ENCODE assay signal across 8 mouse cellular contexts in genomic region chr6:81923523-81924142, GRCm38 (mm10). TPM values are rescaled to one million over a fixed set of nuclear protein-coding genes. Genes with fewer than 3 reads are reported as not detected.
A peak's percentile ranks its signal among the peaks of the same experiment; 100 is the strongest.
DNase-seq lines count a peak whose midpoint lies in the region; ATAC-seq and TF ChIP-seq lines count a peak whose summit lies in the region.

Gene Gcfc2, plus strand, starts transcription at chr6:81923669.

- H3K9me3 ChIP-seq in heart, embryonic 10.5 days = no peaks in the 10 kb centered on the region
- H3K9me3 ChIP-seq in kidney, embryonic 15.5 days (replicated peaks) = no peaks in the 10 kb centered on the region

- peak within 1 kb of the TSS; percentile 76 for H3K4me3 ChIP-seq in bone marrow macrophage, adult 2 months (ENCODE audit: insufficient read depth, low read length)
- H3K4me3 ChIP-seq in embryonic fibroblast, embryonic 13.5 days (ENCODE audit: insufficient read depth, low read length) = peak within 1 kb of the TSS; percentile 71
- peak within 1 kb of the TSS; percentile 92 for H3K4me3 ChIP-seq in heart, embryonic 10.5 days
- peak within 1 kb of the TSS; percentile 78 for H3K4me3 ChIP-seq in kidney, embryonic 15.5 days (replicated peaks)

- DNase-seq in A20 (ENCODE audit: low read depth, low spot score) (peak; percentile 86), liver (peak; percentile 95)
- peak; percentile 95 for DNase-seq in heart, embryonic 10.5 days (ENCODE audit: low spot score)
- peak; percentile 92 to 98 for DNase-seq in spleen, postnatal 4 days (ENCODE audit: low spot score in 2 of 2)

- no peak for TF ChIP-seq CTCF in bone marrow macrophage, adult 2 months (IDR thresholded peaks at IDR 0.05; ENCODE audit: low read depth, low read length)
- no peak for TF ChIP-seq CTCF in embryonic fibroblast, embryonic 13.5 days (IDR thresholded peaks at IDR 0.05; ENCODE audit: borderline replicate concordance, insufficient read depth, low read length)

- ATAC-seq in kidney, embryonic 15.5 days (replicated peaks; ENCODE audit: low FRiP score) = peak; percentile 97
- peak; percentile 85 for ATAC-seq in monocyte, adult 5-6 weeks (replicated peaks; ENCODE audit: insufficient number of reproducible peaks, low FRiP score, low TSS enrichment, poor library complexity, severe bottlenecking)

- no peak within 1 kb of the TSS for H3K27ac ChIP-seq in bone marrow macrophage, adult 2 months (ENCODE audit: insufficient read depth, low read depth, low read length)
- H3K27ac ChIP-seq in embryonic fibroblast, embryonic 13.5 days (ENCODE audit: insufficient read depth, low read length) = no peak within 1 kb of the TSS
- H3K27ac ChIP-seq in heart, embryonic 10.5 days = peak within 1 kb of the TSS; percentile 97
- H3K27ac ChIP-seq in kidney, embryonic 15.5 days = peak within 1 kb of the TSS; percentile 83

- TF ChIP-seq POLR2A in bone marrow macrophage, adult 2 months (IDR thresholded peaks at IDR 0.05; ENCODE audit: borderline replicate concordance, low read depth, low read length) = 0 out of 2 replicates have a peak, but pooled peaks have one; percentile 6
- peak; percentile 85 for TF ChIP-seq POLR2A in embryonic fibroblast, embryonic 13.5 days (IDR thresholded peaks at IDR 0.05; ENCODE audit: low read depth, low read length)

- peak within 1 kb of the TSS; percentile 63 for H3K4me2 ChIP-seq in kidney, embryonic 15.5 days

- H3K27me3 ChIP-seq in heart, embryonic 10.5 days (ENCODE audit: insufficient read depth, poor library complexity, severe bottlenecking) = no peaks in the 10 kb centered on the region
- H3K27me3 ChIP-seq in kidney, embryonic 15.5 days = no peaks in the 10 kb centered on the region

- WGBS in heart, embryonic 10.5 days = under 1% methylated on average over 56 of the region's 56 CpGs
- WGBS in kidney, embryonic 15.5 days = under 1% methylated on average over 56 of the region's 56 CpGs

- H3K9ac ChIP-seq in kidney, embryonic 15.5 days = peak within 1 kb of the TSS; percentile 93

- H3K36me3 ChIP-seq in heart, embryonic 10.5 days = peaks cover 27% of the 10 kb centered on the region
- peaks cover 35% of the 10 kb centered on the region for H3K36me3 ChIP-seq in kidney, embryonic 15.5 days

- H3K4me1 ChIP-seq in bone marrow macrophage, adult 2 months (ENCODE audit: control insufficient read depth, insufficient read depth, low read length) = peaks cover 4% of the 10 kb centered on the region; the same call in 1 of the 2 replicates
- no peaks in the 10 kb centered on the region for H3K4me1 ChIP-seq in embryonic fibroblast, embryonic 13.5 days (ENCODE audit: control insufficient read depth, insufficient read depth, low read length)
- 0 out of 2 replicates have a peak, but pooled peaks cover 7% of the 10 kb centered on the region for H3K4me1 ChIP-seq in heart, embryonic 10.5 days
- H3K4me1 ChIP-seq in kidney, embryonic 15.5 days = peaks cover 15% of the 10 kb centered on the region

RNA-seq across cellular contexts. Expression of gene Gcfc2, which starts in this region (rescaled TPM):
- polyA plus RNA-seq in bone marrow macrophage, adult 2 months (2012; ENCODE audit: insufficient read depth, insufficient read length, missing spikeins) = 9.1 and 18.6 TPM in 2 replicates
- polyA plus RNA-seq in embryonic fibroblast, embryonic 13.5 days (2011; ENCODE audit: insufficient read length, low read depth, missing spikeins) = 10.3 and 14.2 TPM in 2 replicates
- 6.4 and 10.1 TPM in 2 replicates for polyA plus RNA-seq in heart, embryonic 10.5 days (2016; fragmentation: Nextera tagmentation; extraction: Ambion mirVana)
- 11.3 and 13.0 TPM in 2 replicates for polyA plus RNA-seq in kidney, embryonic 15.5 days (2015; fragmentation: Nextera tagmentation; extraction: Ambion mirVana)
- total RNA-seq in monocyte, adult 5-6 weeks (2017) = 22.2 to 33.6 TPM (median 28.0 TPM) in 3 replicates

Comparison
In these comparisons a context has a peak if more than half of its experiments do, and no peak if none do; other contexts are left out.
1. H3K27ac ChIP-seq: peak in heart, embryonic 10.5 days (single experiment) and kidney, embryonic 15.5 days (single experiment); none in bone marrow macrophage, adult 2 months (single experiment) and embryonic fibroblast, embryonic 13.5 days (single experiment).
2. Peak in every context shown above with its lines, with median percentiles within 50 percentile points of each other: DNase-seq and H3K4me3 ChIP-seq.